Mouse (Mus musculus) heart, adult 9 months (tissue): Measurements from ENCODE around the gene Flywch2.
"Not testable (repeated sequence)": the region's sequence is repeated elsewhere in the genome, so short reads cannot be mapped to it uniquely, and the experiment has no call there.

Experiments
- DNase-seq, 2 experiments: peaks; one replicate each; pipeline ENCODE4 v3.0.0; 2022; ENCODE audit warnings: low spot score in 2 of 2

Flywch2 gene

DNA sequence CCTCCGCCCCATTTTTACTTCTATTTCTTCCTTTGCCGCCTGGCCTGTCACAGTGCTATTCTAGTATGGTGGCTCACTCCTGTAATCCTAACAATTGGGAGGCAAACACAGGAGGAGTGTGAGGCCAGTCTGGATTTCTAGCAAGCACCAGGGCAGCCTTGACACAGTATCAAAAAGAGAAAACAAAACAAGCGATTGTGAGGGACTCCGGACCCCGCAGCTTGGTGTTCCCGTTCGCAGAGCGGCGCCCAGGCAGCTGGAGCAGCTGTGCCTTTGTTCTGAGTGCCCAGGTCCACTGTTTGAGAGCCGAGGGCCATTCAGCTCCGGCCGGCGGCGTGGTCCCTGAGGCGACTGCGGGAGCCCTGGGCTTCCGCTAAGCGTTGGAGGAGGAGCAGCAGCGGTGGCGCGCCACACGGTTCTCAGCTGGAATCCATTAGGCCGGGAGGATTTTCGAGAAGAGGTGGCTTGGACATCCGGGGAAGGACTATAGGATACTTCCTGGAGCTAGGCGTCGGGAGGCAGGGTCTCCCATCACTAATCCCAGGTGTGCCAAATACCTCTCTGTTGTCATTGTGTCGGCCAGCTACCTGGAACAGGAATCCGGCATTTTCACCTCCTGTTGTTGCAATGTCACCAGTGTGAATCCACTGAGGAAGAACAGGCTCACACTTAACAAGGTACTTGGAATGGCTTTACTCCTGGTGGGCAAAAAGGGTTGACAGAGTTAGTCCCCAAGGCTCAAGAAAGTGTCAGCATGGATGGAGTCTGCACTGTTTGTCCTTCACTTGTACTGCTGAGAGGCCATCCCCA lies 4.6 kb upstream of the Flywch2 start, which contains the start of gene Srrm2:
Gene Srrm2 (plus strand): TSS at position 264 of the 810 bp plus-strand sequence.
- peak; percentile 35 to 42 for DNase-seq

DNA sequence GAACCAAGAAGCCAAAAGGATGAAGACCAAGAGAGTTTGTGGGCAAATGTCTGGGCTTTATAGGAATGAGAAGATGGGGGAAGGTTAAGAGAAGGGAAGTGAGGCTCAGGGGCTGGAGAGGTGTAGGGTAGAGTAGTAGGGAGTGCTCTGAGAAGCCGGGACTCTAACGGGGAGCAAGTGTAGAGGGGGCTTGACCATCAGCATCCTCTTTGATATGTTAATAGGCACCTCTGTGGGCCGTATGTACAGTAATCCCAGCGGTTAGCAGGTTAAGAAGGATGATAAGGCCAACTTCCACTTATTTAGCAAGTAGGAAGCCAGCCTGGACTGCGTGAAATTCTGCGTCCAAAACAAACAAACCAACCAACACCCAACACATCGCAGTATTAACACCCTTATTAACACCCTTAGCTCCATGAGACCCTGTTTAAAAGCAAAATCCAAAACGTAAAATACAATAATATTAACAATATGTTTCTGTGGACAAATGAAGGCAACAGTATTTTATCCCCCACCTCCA lies 3.9 kb upstream of the Flywch2 start:
- no peak for DNase-seq

GRCm38 (mm10) chr17:23788973-23789372 lies 3.1 kb upstream of the Flywch2 start:
- no peak for DNase-seq

GRCm38 (mm10) chr17:23786510-23786931 lies 640 bp upstream of the Flywch2 start:
- no peak for DNase-seq

DNA sequence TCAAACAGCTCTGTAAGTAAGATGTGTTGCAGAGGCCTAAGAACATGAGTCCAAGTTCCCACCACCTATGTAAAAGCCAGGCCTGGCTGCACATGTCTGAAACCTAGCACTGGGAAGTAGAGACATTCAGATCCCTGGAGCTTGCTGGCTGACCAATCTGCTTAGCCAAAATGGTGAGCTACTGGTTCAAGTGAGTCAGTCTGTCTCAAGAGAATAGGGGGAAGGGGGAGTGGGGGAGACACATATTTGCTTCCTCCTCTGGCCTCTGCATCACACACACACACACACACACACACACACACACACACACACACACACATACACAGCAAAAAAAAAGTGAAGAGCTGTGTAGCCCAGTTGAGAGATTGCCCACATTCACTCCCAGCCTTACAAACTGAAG lies 2.5 kb downstream of the Flywch2 start:
- DNase-seq = no peak

DNA sequence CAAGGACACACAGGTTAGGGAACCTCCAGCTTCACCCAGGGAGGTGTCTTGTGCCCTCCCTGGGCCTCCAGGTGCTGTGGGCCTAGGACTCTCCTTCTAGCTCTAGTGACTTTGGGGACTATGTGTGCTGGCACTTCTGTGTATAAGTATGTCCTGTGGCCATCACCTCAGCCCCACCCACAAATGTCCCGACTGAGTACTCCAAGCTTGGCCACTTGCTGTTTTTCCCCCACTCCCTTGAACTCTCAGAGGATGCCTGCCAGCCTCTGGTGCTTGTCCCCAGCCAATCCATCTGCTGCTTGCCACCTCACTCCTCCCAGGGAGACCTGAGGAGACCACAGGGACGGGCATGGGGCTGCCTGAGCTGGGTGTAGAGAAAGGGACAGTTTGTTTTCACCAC lies 7.4 kb downstream of the Flywch2 start:
- no peak for DNase-seq

- DNase-seq = no peak
Observed at GRCm38 (mm10) chr17:23777141-23777540, 8.7 kb downstream of the Flywch2 start.

DNA sequence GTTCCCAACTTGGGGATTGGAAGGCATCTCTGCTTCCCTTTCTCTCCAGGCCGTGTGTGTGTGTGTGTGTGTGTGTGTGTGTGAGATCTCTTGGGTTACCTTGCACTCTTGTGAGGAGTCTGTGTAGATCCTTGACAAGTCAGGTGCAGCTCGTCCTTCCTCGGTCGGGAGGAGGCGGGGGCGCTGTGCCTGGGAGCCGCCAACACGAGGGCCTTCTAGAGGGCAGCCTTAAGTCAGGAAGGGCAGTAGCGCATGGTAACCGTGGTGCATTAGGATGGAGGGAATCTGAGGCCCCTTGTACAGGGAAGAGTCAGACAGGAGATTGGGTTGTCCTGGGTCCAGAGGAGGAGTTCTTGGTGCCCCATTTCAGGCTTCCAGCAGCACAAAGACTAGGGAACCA lies 9.7 kb downstream of the Flywch2 start:
- no peak for DNase-seq

- DNase-seq = peak; percentile 59 to 79
Observed at GRCm38 (mm10) chr17:23774090-23774489, 11.8 kb downstream of the Flywch2 start.

DNA sequence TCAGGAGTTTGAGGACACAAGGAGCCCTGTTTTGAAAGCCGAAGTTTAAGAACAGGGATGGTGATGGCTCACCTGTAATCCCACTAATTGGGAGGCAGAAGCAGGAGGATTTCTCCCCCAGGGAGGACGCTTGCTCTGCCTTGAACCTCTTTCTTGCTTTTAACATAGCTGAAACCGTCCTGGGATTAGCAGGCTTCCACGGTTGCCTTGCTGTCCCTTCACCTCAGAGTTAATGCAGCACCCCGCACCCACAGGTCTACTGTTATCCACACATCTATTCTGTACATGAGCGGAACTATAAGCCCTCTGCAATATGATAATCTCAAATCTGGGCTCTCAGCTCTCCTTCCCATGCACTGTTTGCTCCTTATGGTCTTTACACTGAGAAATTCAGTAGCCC lies 12.2 kb downstream of the Flywch2 start:
- no peak for DNase-seq

DNA sequence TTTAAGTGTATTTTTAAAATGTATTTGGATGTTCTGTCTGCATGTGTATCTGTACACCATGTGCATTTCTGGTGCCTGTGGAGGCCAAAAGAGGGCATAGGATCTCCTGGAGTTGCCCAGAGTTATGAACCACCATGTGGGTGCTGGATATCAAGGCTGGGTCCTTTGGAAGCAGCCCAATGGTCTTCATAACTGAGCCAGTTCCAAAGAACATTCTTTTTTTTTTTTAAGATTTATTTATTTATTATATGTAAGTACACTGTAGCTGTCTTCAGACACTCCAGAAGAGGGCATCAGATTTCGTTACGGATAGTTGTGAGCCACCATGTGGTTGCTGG lies 13.7 kb downstream of the Flywch2 start:
- not testable (repeated sequence) for DNase-seq

GRCm38 (mm10) chr17:23771284-23772218 lies 14.3 kb downstream of the Flywch2 start, which contains the start of gene Flywch1:
Gene Flywch1 (minus strand): TSS chr17:23771602.
- DNase-seq = peak; percentile 99

- DNase-seq = no peak
Observed at GRCm38 (mm10) chr17:23770896-23771283, 15.0 kb downstream of the Flywch2 start.

GRCm38 (mm10) chr17:23770493-23770892 lies 15.4 kb downstream of the Flywch2 start:
- no peak for DNase-seq

DNA sequence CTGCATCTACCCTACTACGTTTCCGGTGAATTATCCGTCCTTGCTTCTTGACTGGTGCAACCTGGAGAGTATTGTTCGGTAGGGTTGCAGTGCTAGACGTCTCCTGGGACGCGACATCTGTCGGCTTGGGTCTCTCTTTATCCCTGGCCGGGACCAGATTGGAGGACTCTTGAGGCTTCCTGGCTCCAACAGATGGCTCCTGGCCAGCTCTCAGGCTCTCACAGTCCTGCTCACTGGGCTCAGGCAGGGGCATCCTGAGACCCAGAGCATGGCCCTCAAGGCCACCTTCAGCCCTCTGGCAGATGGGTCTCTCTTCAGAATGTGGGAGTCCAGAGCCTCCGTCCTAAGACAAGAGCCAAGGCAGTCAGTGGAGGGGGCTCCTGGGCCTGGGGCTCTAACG lies 22.9 kb downstream of the Flywch2 start:
- no peak for DNase-seq

DNA sequence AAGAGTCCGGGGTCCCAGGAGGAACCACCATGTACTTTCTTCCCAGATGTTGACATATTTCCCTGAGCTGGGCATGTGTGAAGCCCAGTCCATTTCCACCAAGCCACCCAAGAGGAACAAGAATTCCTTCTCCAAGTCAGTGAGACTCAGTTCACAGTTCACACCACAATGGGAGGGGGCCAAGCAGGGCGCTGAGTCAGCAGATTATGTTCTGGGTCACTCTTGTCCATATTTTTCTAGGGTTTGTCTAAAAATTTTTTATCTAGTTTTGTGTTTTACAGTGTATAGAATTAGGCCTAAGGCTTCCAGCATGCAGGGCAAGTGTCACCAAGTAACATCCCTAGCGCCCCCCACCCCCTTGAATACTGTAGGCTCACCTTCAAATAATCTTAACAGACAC lies 24.7 kb downstream of the Flywch2 start:
- no peak for DNase-seq

- DNase-seq = no peak
Observed at GRCm38 (mm10) chr17:23760231-23760630, 25.6 kb downstream of the Flywch2 start.

GRCm38 (mm10) chr17:23758801-23759200 lies 27.1 kb downstream of the Flywch2 start:
- no peak for DNase-seq

- DNase-seq = no peak
Observed at GRCm38 (mm10) chr17:23757581-23757980, 28.3 kb downstream of the Flywch2 start.

- peak in 1 of 2 experiments; percentile 54 for DNase-seq
Observed at GRCm38 (mm10) chr17:23755689-23756088, 30.2 kb downstream of the Flywch2 start.

GRCm38 (mm10) chr17:23749400-23750191 lies 36.3 kb downstream of the Flywch2 start:
- DNase-seq = no peak
